Mouse (Mus musculus) right cerebral cortex, postnatal 25 days (tissue): ENCODE measurements around the gene Xpot.

Experiments
- DNase-seq: peaks from one replicate; pipeline ENCODE4 v3.0.0; 2022

Gene Xpot

DNA sequence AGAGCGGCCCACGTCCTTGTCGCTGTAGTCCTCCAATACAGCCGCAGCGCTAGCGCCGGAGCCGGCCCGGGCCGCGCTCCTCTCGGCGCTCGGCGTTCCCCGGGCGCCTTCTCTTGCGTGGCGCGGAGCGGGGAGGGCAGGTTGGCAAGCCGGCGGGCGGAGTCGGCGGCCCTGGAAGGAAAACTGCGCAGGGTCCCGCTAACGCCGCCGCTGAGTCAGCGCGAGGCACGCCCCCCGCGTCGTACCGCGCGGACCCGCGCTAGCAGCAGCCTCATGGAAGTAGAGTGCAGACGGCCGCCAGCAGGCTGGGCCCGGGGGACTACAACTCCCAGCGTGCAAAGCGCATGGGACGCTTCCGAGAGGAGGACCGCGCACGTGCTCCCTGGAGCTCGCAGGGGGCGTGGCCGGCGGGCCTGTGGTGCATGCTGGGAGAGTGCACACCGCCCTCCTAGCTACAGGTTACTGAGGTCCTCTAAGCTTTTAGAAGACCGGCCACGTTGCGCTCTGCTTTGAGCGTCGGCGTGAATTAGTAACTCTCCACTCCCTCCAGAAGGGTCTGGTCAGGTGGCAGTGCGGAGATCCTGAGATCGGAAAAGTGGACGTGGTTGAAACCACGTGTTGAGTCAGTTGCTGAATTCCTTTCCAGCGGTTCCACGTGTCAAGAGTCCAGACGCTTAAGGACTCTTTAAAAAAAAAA, at the start of gene Xpot:
Xpot (minus strand) TSS at position 147 of the 697 bp plus-strand sequence.
- peak; percentile 99 for DNase-seq

GRCm38 (mm10) chr10:121669103-121669502, 43.0 kb upstream of the Xpot start:
- DNase-seq: peak; percentile 19

DNA sequence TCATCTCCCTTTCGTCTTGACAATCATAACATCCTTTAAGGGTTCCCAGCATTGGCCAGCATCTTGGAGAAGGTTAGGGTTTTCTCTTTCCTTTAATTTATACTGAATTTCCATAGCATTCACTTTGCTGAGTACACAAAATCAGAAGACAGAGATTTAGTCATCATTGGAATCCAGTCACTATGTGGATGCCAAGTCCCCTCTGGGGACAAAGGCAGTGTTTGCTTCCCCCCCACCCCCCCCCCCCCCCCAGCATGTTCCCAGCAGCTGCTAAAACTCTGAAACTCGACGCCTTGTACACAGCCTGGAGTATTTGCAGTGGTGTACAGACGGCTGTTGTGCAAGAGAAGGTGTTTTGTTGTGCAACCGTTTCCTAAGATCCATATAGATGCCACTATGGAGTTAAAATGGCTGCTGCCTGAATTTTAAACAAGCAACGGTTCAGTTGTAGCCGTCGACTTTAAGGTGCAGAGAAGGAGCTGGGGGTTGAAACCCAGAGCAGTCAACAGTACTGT, 39.6 kb upstream of the Xpot start:
- no peak for DNase-seq

- DNase-seq: no peak
Measured at GRCm38 (mm10) chr10:121663599-121663998, 37.5 kb upstream of the Xpot start.

GRCm38 (mm10) chr10:121662711-121663110, 36.6 kb upstream of the Xpot start:
- DNase-seq: no peak

GRCm38 (mm10) chr10:121655907-121656306, 29.8 kb upstream of the Xpot start:
- DNase-seq: no peak

- no peak for DNase-seq
Measured at GRCm38 (mm10) chr10:121653079-121653478, 26.9 kb upstream of the Xpot start.

DNA sequence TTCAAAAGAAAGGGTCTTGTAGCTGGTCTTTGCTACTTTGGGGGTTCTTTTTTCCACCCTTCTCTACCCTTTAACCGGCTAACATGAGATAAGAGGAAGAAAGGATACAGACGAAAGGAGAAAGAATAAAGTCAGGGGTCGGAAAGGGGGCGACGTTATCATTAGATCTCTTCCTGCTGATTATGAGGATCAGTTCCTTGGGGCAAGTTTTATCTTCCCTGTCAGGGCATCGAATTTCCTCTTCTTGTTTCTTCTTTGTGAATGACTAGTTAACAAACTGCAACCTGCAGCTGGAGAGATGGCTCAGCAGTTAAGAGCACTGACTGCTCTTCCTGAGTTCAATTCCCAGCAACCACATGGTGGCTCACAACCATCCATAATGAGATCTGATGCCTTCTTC, 20.2 kb upstream of the Xpot start:
- no peak for DNase-seq

GRCm38 (mm10) chr10:121642054-121642947, 16.2 kb upstream of the Xpot start:
- peak; percentile 9 for DNase-seq

GRCm38 (mm10) chr10:121641272-121642053, 15.3 kb upstream of the Xpot start, which contains the start of gene D930020B18Rik:
Gene D930020B18Rik, plus strand, starts transcription at chr10:121641588.
- DNase-seq: peak; percentile 8

DNA sequence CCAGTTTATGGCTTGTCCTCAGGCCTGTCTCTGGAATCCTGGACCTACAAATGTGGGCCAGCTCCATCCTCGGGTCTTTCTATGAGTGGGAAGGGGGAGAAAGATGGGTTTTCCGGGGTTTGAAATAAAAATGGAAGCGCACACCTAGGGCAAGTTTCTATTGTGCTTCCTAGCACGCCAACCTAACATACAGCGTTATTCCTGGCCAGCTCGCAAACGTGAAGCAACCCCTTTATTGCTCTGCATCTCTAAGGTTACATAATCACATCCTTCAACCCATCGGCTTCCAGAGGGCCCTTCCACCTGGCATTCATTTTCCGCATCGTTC, 14.8 kb upstream of the Xpot start:
- DNase-seq: no peak

DNA sequence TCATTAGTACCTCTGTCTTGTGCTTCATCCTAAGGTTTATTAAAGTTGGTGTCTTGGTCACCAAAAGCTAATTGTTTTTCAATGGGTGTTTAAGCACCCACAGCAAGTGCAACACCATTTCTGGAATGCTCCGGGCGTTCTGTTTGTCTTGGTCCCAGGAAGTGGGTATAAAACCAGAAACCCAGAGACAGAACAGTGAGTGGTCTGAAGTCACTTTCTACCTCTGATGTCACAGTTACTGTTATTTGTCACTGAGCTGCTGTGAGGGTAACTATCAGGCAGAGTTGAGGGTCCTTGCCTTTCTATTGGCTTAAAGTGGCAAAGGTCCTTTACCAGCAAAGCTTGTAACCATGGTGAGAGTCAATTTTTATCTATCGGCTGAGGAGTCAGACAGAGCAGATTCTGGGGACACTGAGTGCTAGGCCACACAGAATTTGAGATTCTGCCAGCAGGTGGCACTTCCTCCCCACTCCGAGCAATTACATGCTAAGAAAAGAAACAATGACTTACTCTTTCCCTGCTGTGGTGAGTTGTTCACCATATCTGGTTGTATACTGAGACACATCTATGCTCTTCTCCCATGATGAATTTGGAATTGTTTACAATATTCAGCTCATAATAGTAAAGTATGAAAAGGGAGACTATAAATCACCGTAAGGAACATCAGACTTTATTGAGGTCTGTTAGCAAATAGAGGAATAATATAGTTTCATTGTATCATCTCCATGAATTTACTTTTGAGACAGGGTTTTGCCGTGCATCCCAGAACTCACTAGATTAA, 14.2 kb upstream of the Xpot start:
- peak; percentile 29 for DNase-seq

- DNase-seq: no peak
Measured at GRCm38 (mm10) chr10:121639573-121639972, 13.4 kb upstream of the Xpot start.

DNA sequence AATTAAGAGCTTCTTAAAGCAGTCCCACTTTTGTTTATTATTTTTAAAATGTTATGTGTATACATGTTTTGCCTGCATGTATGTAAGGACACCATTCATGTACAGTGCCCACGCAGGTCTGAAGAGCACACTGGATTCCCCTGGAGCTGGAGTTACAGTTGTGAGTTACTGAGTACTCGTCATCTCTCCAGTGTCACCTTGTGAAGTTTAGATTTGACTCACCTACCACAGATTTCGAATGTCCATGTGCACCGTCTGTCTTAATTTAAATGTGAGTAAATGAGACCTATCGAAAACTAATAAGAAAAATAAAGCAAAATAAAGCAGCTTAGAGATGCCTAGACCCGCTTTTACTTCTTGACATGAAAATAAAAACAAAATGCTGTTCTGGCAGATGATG, 10.1 kb upstream of the Xpot start:
- DNase-seq: no peak

DNA sequence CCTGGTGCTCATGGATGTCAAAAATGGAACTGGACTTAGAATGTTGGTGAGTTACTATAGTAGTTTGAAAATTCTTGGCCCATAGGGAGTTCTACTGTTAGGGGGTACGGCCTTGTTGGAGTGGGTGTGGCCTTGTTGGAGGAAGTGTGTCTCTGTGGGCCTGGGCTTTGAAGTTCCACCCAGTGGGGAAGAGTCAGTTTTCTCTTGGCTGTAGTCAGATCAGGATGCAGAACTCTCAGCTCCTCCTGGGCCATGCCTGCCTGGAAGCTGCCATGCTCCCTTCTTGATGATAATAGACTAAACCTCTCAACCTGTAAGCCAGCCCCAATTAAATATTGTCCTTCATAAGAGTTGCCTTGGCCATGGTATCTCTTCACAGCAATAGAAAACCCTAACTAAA, 8.0 kb upstream of the Xpot start:
- no peak for DNase-seq

GRCm38 (mm10) chr10:121628561-121629040, 2.5 kb upstream of the Xpot start:
- DNase-seq: no peak

- DNase-seq: no peak
Measured at GRCm38 (mm10) chr10:121627216-121627852, 1.2 kb upstream of the Xpot start.

GRCm38 (mm10) chr10:121625407-121626185, 536 bp downstream of the Xpot start:
- DNase-seq: no peak

DNA sequence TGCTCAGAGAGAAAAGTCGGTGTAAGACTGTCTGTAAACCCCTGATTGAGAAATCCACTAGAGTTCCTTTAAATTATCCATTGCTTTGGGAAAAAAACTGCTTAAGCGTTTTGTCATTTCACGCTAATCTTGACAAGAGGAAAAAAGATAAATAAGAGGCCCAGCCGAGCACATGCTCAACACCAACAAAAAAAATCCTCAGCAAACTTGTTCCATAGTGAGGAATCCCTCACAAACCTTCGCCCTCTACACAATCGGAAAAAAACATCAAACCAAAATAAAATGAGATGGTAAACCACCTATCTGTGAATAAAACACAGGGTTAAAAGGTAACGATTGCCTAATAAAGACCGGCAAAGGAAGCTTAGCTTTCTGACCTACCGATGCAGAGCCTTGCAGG, 1.1 kb downstream of the Xpot start:
- no peak for DNase-seq

GRCm38 (mm10) chr10:121623670-121624069, 2.5 kb downstream of the Xpot start:
- DNase-seq: no peak

- no peak for DNase-seq
Measured at GRCm38 (mm10) chr10:121622431-121622830, 3.7 kb downstream of the Xpot start.
